Mouse (Mus musculus) limb, embryonic 14.5 days (tissue): ENCODE results near the gene Rap1gap2. TPM values are rescaled to one million over a fixed set of nuclear protein-coding genes. Genes with fewer than 3 reads are reported as not detected.

Source experiments
- ATAC-seq: fragments of 200-750 bp; cut with Nextera tagmentation; 2 replicates; pipeline ENCODE4 v1.8.0; 2017; ENCODE audit warnings: low read depth, moderate number of reproducible peaks, moderate TSS enrichment; ENCODE audit not compliant: low FRiP score
- DNase-seq: peaks from one replicate; pipeline ENCODE4 v3.0.0-alpha.2; 2015; ENCODE audit warnings: low spot score
- H3K27ac ChIP-seq: fragments of 300-500 bp; sonication (generic); replicated peaks from 2 replicates; pipeline ENCODE4 v1.5.1; 2014; ENCODE audit warnings: low read depth, mild to moderate bottlenecking, low read length, moderate library complexity, mixed read lengths
- H3K27me3 ChIP-seq: fragments of 300-500 bp; sonication (generic); 2 replicates; pipeline ENCODE4 v1.6.1; 2014; ENCODE audit warnings: low read length, mixed read lengths; ENCODE audit not compliant: control insufficient read depth, insufficient read depth
- H3K36me3 ChIP-seq: fragments of 300-500 bp; sonication (generic); 2 replicates; pipeline ENCODE4 v1.6.1; 2014; ENCODE audit warnings: mild to moderate bottlenecking, low read length, moderate library complexity, mixed read lengths; ENCODE audit not compliant: control insufficient read depth, insufficient read depth
- H3K4me1 ChIP-seq: fragments of 300-500 bp; sonication (generic); 2 replicates; pipeline ENCODE4 v1.6.1; 2014; ENCODE audit warnings: antibody characterized with exemption, low read length, mixed read lengths; ENCODE audit not compliant: control insufficient read depth, insufficient read depth
- H3K4me2 ChIP-seq: fragments of 300-500 bp; sonication (generic); replicated peaks from 2 replicates; pipeline ENCODE4 v1.6.1; 2014; ENCODE audit warnings: low read depth, mild to moderate bottlenecking, low read length, moderate library complexity; ENCODE audit not compliant: severe bottlenecking
- H3K4me3 ChIP-seq: fragments of 300-500 bp; sonication (generic); replicated peaks from 2 replicates; pipeline ENCODE4 v1.5.1; 2014; ENCODE audit warnings: low read length
- H3K9ac ChIP-seq: fragments of 300-500 bp; sonication (generic); 2 replicates; pipeline ENCODE4 v1.6.1; 2014; ENCODE audit warnings: mild to moderate bottlenecking, low read depth, low read length, moderate library complexity; ENCODE audit not compliant: severe bottlenecking
- H3K9me3 ChIP-seq: fragments of 300-500 bp; sonication (generic); 2 replicates; pipeline ENCODE4 v1.6.1; 2016; ENCODE audit warnings: low read length; ENCODE audit not compliant: control insufficient read depth
- POLR2A ChIP-seq: fragments of 200-500 bp; IDR thresholded peaks from 2 replicates; pipeline ENCODE4 v1.8.0; 2012; ENCODE audit warnings: inconsistent platforms, mild to moderate bottlenecking, moderate library complexity, borderline replicate concordance; ENCODE audit not compliant: insufficient read depth, insufficient read length; ENCODE audit errors: extremely low read depth
- WGBS: fragments of 180-500 bp; shearing (Covaris S2); extraction: QIAGEN DNeasy Blood & Tissue Kit; methylation state at CpG from one replicate; pipeline ENCODE4 v1.1.7; 2014; 5-methylcytosine and 5-hydroxymethylcytosine counted together
- polyA plus RNA-seq, 2 experiments: library from polyadenylated mRNA; depleted of rRNA in 1 of 2; stranded (reverse) in 1 of 2; unstranded in 1 of 2; fragments of >200 nt; fragmentation: Nextera tagmentation in 1 of 2; extraction: Ambion mirVana in 1 of 2; gene quantifications; 2 replicates each; pipeline versions ENCODE4 v1.2.1 to v1.2.3; 2012 to 2014

Gene Rap1gap2
- polyA plus RNA-seq, 2 experiments: 1.1 to 4.1 TPM

- no peak for DNase-seq
- Histone ChIP-seq H3K4me1 (no peaks in the 10 kb centered on the region), H3K4me2 (no peak within 1 kb of the TSS), H3K36me3 (no peaks in the 10 kb centered on the region), H3K4me3 (no peak within 1 kb of the TSS), H3K27me3 (no peaks in the 10 kb centered on the region), H3K27ac (no peak within 1 kb of the TSS), H3K9ac (no peak within 1 kb of the TSS), H3K9me3 (0 out of 2 replicates have a peak, but pooled peaks cover 3% of the 10 kb centered on the region)
- WGBS: 89% methylated on average over 3 of the region's 3 CpGs
- no peak for TF ChIP-seq POLR2A
- ATAC-seq: no peak
Measured at GRCm38 (mm10) chr11:74352550-74352949, 258.2 kb downstream of the Rap1gap2 start, which contains the start of gene Olfr411. TSS of gene Olfr411 (minus strand) at chr11:74352650.

- Histone ChIP-seq H3K9ac (no peak within 1 kb of the TSS), H3K4me1 (no peaks in the 10 kb centered on the region), H3K36me3 (no peaks in the 10 kb centered on the region), H3K9me3 (no peaks in the 10 kb centered on the region), H3K4me2 (no peak within 1 kb of the TSS), H3K27me3 (no peaks in the 10 kb centered on the region), H3K27ac (no peak within 1 kb of the TSS), H3K4me3 (no peak within 1 kb of the TSS)
- no peak for TF ChIP-seq POLR2A
- ATAC-seq (no peak), DNase-seq (no peak)
- WGBS: 86% methylated on average over 6 of the region's 6 CpGs
Measured at GRCm38 (mm10) chr11:74337931-74338330, 272.8 kb downstream of the Rap1gap2 start, which contains the start of gene Olfr410. TSS of gene Olfr410 (minus strand) at chr11:74338031.

Other genes starting within 250 kb of the Rap1gap2 start
- not detected in 2 replicates for gene Olfr412, start 248.8 kb downstream of the Rap1gap2 start, polyA plus RNA-seq (2012; rRNA removed)
- gene Olfr412, start 248.8 kb downstream of the Rap1gap2 start, polyA plus RNA-seq (2014; fragmentation: Nextera tagmentation; extraction: Ambion mirVana): not detected in 2 replicates
- 0.46 and 0.50 TPM in 2 replicates for gene Ccdc92b, start 8.7 kb upstream of the Rap1gap2 start, polyA plus RNA-seq (2012; rRNA removed)
- 0.36 and 0.64 TPM in 2 replicates for gene Ccdc92b, start 8.7 kb upstream of the Rap1gap2 start, polyA plus RNA-seq (2014; fragmentation: Nextera tagmentation; extraction: Ambion mirVana)
- gene Cluh, start 38.6 kb upstream of the Rap1gap2 start, polyA plus RNA-seq (2012; rRNA removed): 44.8 and 48.8 TPM in 2 replicates
- 21.3 and 21.7 TPM in 2 replicates for gene Cluh, start 38.6 kb upstream of the Rap1gap2 start, polyA plus RNA-seq (2014; fragmentation: Nextera tagmentation; extraction: Ambion mirVana)
- 54.1 and 57.6 TPM in 2 replicates for gene Pafah1b1, start 113.8 kb upstream of the Rap1gap2 start, polyA plus RNA-seq (2012; rRNA removed)
- 67.0 and 68.1 TPM in 2 replicates for gene Pafah1b1, start 113.8 kb upstream of the Rap1gap2 start, polyA plus RNA-seq (2014; fragmentation: Nextera tagmentation; extraction: Ambion mirVana)
- gene Mettl16, start 159.9 kb upstream of the Rap1gap2 start, polyA plus RNA-seq (2012; rRNA removed): 11.3 and 17.0 TPM in 2 replicates
- gene Mettl16, start 159.9 kb upstream of the Rap1gap2 start, polyA plus RNA-seq (2014; fragmentation: Nextera tagmentation; extraction: Ambion mirVana): 30.9 and 33.7 TPM in 2 replicates
- gene Mnt, start 220.0 kb upstream of the Rap1gap2 start, polyA plus RNA-seq (2012; rRNA removed): 17.9 and 25.0 TPM in 2 replicates
- gene Mnt, start 220.0 kb upstream of the Rap1gap2 start, polyA plus RNA-seq (2014; fragmentation: Nextera tagmentation; extraction: Ambion mirVana): 6.0 and 7.1 TPM in 2 replicates